Mouse (Mus musculus) ES-E14 (cell line): ENCODE measurements around the gene Prickle1.

ENCODE experiments used
- HCFC1 ChIP-seq: IDR thresholded peaks from 2 replicates; pipeline ENCODE4 v1.6.1; 2012; ENCODE audit warnings: low read length, inconsistent platforms, borderline replicate concordance; ENCODE audit not compliant: insufficient read depth
- MAFK ChIP-seq: IDR thresholded peaks from 2 replicates; pipeline ENCODE4 v1.6.1; 2014; ENCODE audit warnings: mild to moderate bottlenecking, low read depth, low read length, inconsistent platforms; ENCODE audit not compliant: insufficient read depth
- ZNF384 ChIP-seq: IDR thresholded peaks from 2 replicates; pipeline ENCODE4 v1.6.1; 2012; ENCODE audit warnings: low read depth, low read length, inconsistent platforms

DNA sequence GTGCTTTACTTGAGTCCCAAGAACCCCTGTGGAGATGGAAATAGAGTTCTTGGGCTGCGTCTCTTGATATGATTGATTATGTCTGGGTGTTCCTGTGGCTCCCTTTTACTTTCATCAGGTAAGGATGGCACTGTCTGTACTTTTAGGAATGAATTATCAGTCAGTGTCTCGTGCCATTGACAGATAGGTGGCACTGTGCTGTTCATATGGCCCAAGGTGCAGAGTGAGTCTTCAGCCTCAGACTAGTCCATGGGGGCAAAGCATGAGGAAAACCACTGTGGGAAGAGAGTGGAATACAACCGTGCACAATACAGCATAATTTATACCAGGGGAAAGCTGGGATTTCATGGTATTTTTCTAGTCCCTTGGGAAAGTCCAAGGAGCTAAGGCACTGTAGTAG lies 117.0 kb downstream of the Prickle1 start:
- TF ChIP-seq ZNF384 (no peak), HCFC1 (no peak), MAFK (no peak)
